8 mouse cellular contexts compared by ENCODE assay signal in genomic region chr3:134190046-134190445, GRCm38 (mm10). TPM values are rescaled to one million over a fixed set of nuclear protein-coding genes. Genes with fewer than 3 reads are reported as not detected.
DNase-seq lines count a peak whose midpoint lies in the region; ATAC-seq and TF ChIP-seq lines count a peak whose summit lies in the region.
"Had no signal": no experiment of that assay in that cellular context is flagged by ENCODE, and none has a peak within 500 bp of the region (broad histone marks: within the 10 kb centered on the region; RNA-seq: fewer than 3 reads in every experiment).

No protein-coding gene starts in this region.

- 40% methylated on average over 11 of the region's 11 CpGs for WGBS in lung, postnatal 0 days
- 15% methylated on average over 11 of the region's 11 CpGs for WGBS in forebrain, embryonic 14.5 days
- 40% methylated on average over 11 of the region's 11 CpGs for WGBS in neural tube, embryonic 11.5 days

- ATAC-seq in lung, postnatal 0 days: no peak
- peak; percentile 88 for ATAC-seq in forebrain, embryonic 14.5 days
- ATAC-seq in neural tube, embryonic 11.5 days (ENCODE audit: insufficient read depth, low FRiP score, low TSS enrichment): no peak
- ATAC-seq in megakaryocyte progenitor cell, adult 5-6 weeks (replicated peaks; ENCODE audit: poor library complexity): no peak

- H3K36me3 ChIP-seq in lung, postnatal 0 days (ENCODE audit: insufficient read depth, low read length): no peaks in the 10 kb centered on the region
- H3K36me3 ChIP-seq in forebrain, embryonic 14.5 days (ENCODE audit: control insufficient read depth, insufficient read depth, low read length): no peaks in the 10 kb centered on the region
- H3K36me3 ChIP-seq in neural tube, embryonic 11.5 days (ENCODE audit: control insufficient read depth, insufficient read depth, low read length): no peaks in the 10 kb centered on the region

- TF ChIP-seq CTCF in lung, postnatal 0 days (IDR thresholded peaks at IDR 0.05): no peak

- no peaks in the 10 kb centered on the region for H3K4me1 ChIP-seq in lung, postnatal 0 days (ENCODE audit: insufficient read depth, low read depth, low read length)
- H3K4me1 ChIP-seq in forebrain, embryonic 14.5 days (ENCODE audit: control insufficient read depth, insufficient read depth, low read length): peaks cover 6% of the 10 kb centered on the region; the same call in 1 of the 2 replicates
- H3K4me1 ChIP-seq in neural tube, embryonic 11.5 days (ENCODE audit: control insufficient read depth, insufficient read depth, low read length): no peaks in the 10 kb centered on the region

- peak overlapping the region; percentile 39; the same call in 1 of the 2 replicates for H3K4me2 ChIP-seq in lung, postnatal 0 days (replicated peaks; ENCODE audit: low read depth, low read length)
- H3K4me2 ChIP-seq in forebrain, embryonic 14.5 days (ENCODE audit: low read length): peak overlapping the region; percentile 50
- peak overlapping the region; percentile 36 for H3K4me2 ChIP-seq in neural tube, embryonic 11.5 days (ENCODE audit: low read depth)

- H3K27ac ChIP-seq in lung, postnatal 0 days (ENCODE audit: low read length): no peak overlapping the region
- H3K27ac ChIP-seq in forebrain, embryonic 14.5 days (ENCODE audit: low read depth, low read length): no peak overlapping the region
- no peak overlapping the region for H3K27ac ChIP-seq in neural tube, embryonic 11.5 days (ENCODE audit: low read depth, low read length)
- H3K27ac ChIP-seq: macrophage had no signal

- no peaks in the 10 kb centered on the region for H3K9me3 ChIP-seq in lung, postnatal 0 days (ENCODE audit: low read length)
- no peaks in the 10 kb centered on the region for H3K9me3 ChIP-seq in forebrain, embryonic 14.5 days (replicated peaks; ENCODE audit: control insufficient read depth, low read length)
- H3K9me3 ChIP-seq in neural tube, embryonic 11.5 days (ENCODE audit: control insufficient read depth, low read length): no peaks in the 10 kb centered on the region

- peak overlapping the region; percentile 14; the same call in 1 of the 2 replicates for H3K4me3 ChIP-seq in lung, postnatal 0 days (ENCODE audit: low read depth, low read length)
- peak overlapping the region; percentile 10 for H3K4me3 ChIP-seq in forebrain, embryonic 14.5 days (ENCODE audit: low read depth, low read length)
- H3K4me3 ChIP-seq in neural tube, embryonic 11.5 days (ENCODE audit: low read depth, low read length): peak overlapping the region; percentile 13; the same call in 1 of the 2 replicates

- H3K27me3 ChIP-seq in lung, postnatal 0 days (replicated peaks; ENCODE audit: insufficient read depth, low read length): no peaks in the 10 kb centered on the region
- H3K27me3 ChIP-seq in forebrain, embryonic 14.5 days (replicated peaks; ENCODE audit: control insufficient read depth, insufficient read depth, low read length): no peaks in the 10 kb centered on the region
- no peaks in the 10 kb centered on the region for H3K27me3 ChIP-seq in neural tube, embryonic 11.5 days (ENCODE audit: control insufficient read depth, insufficient read depth, low read length)

- peak; percentile 9 for DNase-seq in lung, postnatal 0 days (ENCODE audit: low spot score)
- DNase-seq in lung, postnatal 4 days: no peak
- peak; percentile 68 for DNase-seq in forebrain, embryonic 14.5 days (ENCODE audit: low spot score)
- DNase-seq in hindlimb bud, embryonic 11.5 days (ENCODE audit: extremely low spot score, low read depth, low spot score): peak; percentile 79
- DNase-seq in neural tube, embryonic 11.5 days (ENCODE audit: low spot score): no peak
- DNase-seq in thymus, postnatal 14 days: no peak

- no peak for TF ChIP-seq EP300 in lung, postnatal 0 days (IDR thresholded peaks at IDR 0.05)

- H3K9ac ChIP-seq in lung, postnatal 0 days (replicated peaks; ENCODE audit: low read depth): no peak overlapping the region
- peak overlapping the region; percentile 46; the same call in 1 of the 2 replicates for H3K9ac ChIP-seq in forebrain, embryonic 14.5 days (ENCODE audit: low read length)
- no peak overlapping the region for H3K9ac ChIP-seq in neural tube, embryonic 11.5 days (ENCODE audit: low read length)

RNA-seq across cellular contexts. Expression of gene Cxxc4, which starts 46.2 kb away (rescaled TPM):
- polyA plus RNA-seq in lung, postnatal 0 days (2015; fragmentation: Nextera tagmentation; extraction: Ambion mirVana): 0.81 and 0.93 TPM in 2 replicates
- polyA plus RNA-seq in forebrain, embryonic 14.5 days (2014; fragmentation: Nextera tagmentation; extraction: Ambion mirVana): 18.2 and 20.5 TPM in 2 replicates
- polyA plus RNA-seq in neural tube, embryonic 11.5 days (2014; fragmentation: Nextera tagmentation; extraction: Ambion mirVana): 25.2 and 26.6 TPM in 2 replicates
- not detected in 2 replicates for total RNA-seq in megakaryocyte progenitor cell, adult 5-6 weeks (2015)
- total RNA-seq in megakaryocyte progenitor cell, adult 5-6 weeks (2017): not detected in 2 replicates
- polyA plus RNA-seq: macrophage had no signal

Comparison
In these comparisons a context has a peak if more than half of its experiments do, and no peak if none do; other contexts are left out.
1. DNase-seq: peak in lung, postnatal 0 days (single experiment), forebrain, embryonic 14.5 days (single experiment) and hindlimb bud, embryonic 11.5 days (single experiment); none in lung, postnatal 4 days (0 of 2), neural tube, embryonic 11.5 days (single experiment) and thymus, postnatal 14 days (single experiment).
2. Peak in every context shown above with its lines, with median percentiles within 50 percentile points of each other: H3K4me2 ChIP-seq and H3K4me3 ChIP-seq.